Mouse (Mus musculus) frontal cortex, postnatal 25 days (tissue): ENCODE results near the gene Mical3.

Source experiments
- DNase-seq, 2 experiments: peaks; one replicate each; pipeline ENCODE4 v3.0.0; 2022; ENCODE audit warnings: low spot score in 2 of 2

Mical3 gene

DNA sequence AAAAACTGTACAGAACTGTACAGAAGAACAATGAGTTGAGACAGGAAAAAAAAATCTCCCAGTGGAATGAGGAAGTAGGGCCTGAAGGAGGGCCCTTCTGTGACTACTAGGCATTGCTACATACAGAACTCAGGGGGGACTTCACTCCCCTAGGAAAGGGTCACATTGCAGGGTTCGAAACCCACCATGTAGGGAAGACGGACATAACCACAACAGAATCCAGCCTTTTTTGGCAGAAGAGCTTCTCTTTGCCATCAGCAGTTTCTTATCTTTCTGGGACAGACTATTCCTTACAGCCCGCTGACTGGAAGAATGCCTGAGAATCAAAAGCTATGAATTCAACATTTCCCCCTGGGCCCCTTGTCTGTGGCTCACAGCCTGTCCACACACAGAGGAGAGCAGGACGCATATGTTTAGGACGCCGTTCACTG is 46.7 kb downstream of the Mical3 start:
- no peak for DNase-seq

DNA sequence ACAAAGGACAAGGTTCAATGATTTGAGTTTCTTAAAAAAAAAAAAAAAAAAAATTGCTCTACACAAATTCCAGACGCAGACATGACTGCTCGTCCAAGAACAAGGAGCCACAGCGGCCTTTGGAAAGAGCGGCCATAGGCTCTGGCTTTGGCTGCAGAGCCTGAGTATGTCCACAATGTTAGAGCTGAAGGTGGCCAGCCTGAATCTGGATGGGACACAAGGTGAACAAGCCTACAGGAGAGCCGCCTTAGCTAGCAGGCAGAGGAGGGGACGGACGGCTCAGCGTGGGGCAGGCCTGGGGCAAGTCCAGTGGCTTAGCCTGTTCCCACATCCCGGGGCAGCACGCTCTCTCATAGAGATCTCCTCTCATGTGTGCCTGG is 48.7 kb downstream of the Mical3 start:
- DNase-seq = no peak

DNA sequence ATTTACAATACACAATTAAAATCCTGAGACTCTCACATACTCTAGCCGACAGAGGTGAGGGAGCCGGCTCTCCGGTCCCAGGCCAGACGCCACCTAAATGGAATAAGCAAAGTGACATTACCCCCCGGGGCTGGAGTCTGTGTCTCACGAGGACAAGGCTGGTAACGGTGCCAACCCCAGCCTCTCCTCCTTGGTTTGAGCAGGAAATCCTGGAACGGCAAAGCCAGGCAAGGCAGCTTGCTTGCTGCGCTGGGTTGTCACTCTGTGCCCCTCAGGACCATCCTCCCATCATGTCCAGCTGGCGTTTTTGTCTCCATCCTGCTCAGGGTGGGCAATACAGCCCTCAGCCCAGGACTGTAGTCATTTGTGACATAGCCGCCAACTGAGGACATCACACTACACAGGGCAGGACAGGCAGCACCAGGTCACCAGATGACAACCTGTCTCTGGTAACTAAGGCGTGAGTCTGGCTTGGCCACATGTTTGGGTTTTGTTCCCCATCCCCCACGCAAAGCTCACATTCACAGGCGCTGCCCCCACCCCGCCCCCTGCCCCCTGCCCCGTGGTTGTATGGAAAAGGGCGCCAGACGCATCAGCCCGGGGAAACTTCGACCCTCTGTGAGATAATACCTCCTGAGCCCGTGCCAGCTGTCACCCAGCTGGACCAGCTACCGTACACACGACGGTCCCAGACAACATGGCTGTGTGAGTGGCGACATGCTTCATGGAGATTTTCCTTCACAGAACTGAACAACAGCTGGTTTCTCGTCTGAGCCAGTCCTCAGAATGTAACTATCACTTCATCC is 49.3 kb downstream of the Mical3 start:
- no peak for DNase-seq

DNA sequence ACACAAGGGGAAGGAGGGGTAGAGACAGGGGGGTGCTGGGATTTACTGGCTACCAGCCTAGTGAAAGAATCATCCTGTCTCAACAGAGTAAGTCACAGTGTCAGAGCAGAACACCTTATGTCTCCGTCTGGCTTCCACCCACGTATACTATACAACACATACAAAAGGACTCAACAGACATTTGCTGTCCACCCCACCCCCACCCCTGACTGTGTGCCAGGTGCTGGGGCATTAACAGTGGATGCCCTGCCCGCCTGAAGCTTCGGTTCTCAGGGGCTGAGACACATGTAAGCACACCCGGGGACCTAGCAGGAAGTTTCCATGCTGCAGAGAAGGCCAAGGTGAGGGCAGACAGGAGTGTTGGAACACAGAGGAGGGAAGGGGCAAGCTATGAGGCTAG is 52.6 kb downstream of the Mical3 start:
- DNase-seq = no peak

DNA sequence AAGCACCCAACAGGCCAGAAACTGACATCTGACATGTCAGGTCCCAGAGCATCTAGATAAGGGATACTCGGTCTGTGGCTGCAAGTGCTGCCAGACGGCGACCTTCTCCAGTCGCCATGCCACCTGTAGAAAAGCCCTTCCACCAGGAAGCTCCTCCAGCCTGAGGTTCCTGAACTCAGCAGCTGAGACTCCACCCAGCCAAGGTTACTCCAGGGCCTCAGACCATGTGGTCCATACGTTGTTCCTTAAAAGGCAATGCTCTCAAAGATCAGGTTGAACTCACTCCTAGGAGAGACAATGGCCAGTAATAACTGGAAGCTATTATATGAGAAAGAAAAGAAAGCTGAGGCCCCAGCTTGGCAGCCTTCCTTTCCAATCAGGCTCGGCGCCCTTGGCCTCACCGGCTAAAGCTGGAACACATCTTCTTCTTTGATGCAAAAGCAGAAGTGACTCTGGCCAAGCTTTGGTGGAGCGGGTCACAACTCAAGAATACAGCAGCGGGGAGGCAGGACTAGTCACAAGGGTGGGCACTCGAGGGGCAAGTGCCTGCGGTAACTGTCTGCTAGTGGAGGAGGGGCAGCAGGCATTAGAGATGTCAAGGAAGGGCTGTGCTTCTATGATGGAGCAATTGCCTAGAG is 53.8 kb downstream of the Mical3 start:
- no peak for DNase-seq

DNA sequence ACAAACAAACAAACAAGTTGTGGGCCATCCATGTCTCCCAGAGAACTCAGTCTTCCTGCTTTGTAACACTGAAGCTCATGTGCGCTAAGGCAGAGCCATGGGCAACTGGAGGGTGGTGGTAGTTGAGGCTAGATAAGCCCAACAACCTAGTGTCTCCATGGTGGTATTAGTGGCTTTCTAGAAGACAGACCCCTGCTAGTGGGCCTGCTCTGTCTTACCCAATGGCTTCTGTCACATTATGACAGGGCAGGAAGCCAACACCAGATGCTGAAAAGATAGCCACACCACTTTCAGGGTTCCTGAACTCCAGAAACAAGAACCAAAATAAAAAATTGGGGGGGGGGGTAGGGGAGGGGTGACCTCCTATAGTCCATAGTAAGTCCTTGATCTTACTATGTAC is 55.0 kb downstream of the Mical3 start:
- DNase-seq = no peak

DNA sequence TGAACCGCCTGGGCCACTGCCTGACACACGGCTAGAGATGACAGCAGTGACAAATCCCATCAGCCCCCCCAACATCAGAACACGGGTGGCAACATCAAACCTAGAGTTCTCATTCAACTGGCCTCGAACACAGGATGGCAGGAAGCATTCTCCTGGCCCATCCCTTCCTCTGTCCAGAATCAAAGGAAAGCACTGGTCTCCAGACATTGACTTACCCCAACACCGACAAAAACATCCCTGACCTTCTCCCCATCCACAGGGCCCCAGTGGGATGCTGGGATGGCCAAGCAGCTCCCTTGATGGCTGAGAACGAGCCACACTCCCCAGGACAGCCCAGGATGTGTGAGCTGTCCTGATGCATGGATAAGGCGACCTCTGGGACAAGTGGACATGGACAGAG is 57.5 kb downstream of the Mical3 start:
- no peak for DNase-seq

DNA sequence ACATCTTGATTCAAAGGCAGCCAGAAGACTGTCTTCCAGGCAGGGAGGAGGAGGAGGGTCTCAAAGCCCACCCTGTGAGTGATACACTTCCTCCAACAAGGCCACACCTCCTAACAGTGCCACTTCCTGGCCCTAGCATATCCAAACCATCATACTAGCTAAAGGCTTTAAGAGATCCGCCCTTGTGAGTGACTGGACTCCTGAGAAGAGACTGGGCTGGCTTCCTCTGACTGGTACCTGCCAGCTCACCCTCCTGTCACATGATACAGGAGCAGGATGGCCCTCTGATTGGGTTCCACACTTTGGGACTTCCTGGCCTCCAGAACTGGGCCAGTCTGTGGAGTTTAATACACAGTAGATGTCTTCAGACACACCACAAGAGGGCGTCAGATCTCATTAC is 58.2 kb downstream of the Mical3 start:
- no peak for DNase-seq

DNA sequence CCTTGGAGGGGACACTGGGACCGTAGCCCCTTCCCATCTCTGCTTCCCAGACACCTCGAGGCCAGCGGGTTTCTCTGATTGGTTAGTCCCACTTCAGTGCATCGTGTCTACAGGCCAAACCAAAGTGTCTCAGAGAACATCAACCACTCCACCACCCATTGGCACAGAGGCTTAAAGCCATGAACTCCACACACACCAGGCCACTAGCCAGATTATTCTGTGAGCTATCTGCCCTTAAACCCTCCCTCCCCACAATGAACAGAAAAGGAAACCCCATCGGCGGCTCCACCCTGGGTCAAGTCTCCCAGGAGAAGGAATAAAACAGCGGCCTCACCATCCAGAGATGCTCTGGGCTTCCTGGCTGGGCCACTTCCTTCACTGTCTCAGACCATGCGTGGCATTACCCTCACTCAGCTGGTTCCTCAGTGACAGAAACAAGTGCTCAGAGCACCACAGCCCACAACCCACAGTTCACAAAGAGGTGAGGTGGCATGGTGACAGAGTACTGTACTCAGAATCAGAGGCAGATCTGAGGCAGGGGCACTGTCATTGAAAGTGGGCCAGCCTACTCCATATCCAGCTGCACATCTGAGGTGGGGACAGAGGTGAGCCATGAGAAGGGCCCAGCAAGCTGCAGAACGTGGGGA is 60.1 kb downstream of the Mical3 start:
- DNase-seq = no peak

DNA sequence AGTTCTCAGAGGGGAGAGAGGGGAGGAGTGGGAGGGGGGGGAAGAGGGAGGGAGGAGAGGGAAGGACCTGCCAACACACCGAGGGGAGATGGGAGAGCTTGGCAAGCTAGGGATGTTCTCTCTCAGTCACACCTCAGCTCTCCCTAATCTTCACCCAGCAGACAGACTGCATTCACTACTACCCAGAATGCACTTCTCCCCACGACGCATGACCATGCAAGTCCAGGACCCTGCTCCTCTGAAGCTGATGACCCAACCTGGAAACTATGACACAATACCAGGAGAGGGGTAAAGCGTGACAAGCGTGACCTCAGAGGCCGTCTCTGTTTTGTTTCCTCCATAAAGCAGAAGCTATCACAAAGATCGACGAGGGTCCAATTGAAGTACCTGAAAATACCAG is 61.6 kb downstream of the Mical3 start:
- DNase-seq = no peak

DNA sequence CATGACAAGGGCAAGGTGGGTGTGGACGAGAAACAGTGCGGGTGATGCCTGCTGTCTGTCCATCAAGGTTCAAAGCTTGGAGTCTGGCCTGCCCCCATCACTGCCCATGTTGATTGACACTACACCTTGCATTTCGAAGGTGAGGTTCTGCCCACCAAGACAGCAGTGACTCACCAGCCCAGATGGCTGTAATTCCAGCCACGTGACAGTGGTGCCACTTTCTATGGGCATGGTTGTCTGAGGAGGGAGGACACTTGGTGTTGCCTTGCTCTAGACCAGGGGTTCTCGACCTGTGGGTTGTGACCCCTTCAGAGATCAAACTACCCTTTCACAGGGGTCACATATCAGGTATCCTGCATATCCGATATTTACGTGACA is 62.7 kb downstream of the Mical3 start:
- no peak for DNase-seq

DNA sequence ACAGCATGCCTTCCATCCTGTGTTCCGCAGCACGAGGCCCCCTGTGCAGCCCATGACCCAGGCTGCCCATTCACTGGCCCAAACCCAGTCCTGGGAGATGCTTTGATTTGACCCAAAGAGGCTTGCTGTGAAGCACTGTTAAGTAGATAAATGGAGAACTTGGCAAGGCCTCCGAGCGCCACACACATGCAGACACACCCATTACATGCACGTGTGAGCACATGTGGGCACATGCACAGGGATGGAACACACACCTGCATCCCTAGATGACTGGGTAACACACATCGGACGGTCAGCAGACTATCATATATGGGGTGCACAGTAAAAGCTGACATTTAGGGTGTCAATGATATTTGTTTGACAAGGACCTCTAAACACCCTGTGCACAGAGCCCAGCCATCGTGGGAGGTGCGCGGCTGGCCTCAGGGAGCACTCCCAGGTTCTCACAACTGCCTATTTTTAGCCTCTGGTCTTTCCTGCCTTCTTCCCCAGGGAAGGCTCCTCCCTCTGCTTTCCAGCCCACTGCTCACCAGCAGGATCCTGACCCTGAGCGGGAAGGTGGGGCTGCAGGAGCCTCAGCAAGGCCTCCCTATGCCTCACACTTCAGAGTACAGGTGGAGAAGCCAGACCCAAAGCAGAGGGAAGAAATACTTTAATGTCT is 63.2 kb downstream of the Mical3 start:
- DNase-seq = no peak

DNA sequence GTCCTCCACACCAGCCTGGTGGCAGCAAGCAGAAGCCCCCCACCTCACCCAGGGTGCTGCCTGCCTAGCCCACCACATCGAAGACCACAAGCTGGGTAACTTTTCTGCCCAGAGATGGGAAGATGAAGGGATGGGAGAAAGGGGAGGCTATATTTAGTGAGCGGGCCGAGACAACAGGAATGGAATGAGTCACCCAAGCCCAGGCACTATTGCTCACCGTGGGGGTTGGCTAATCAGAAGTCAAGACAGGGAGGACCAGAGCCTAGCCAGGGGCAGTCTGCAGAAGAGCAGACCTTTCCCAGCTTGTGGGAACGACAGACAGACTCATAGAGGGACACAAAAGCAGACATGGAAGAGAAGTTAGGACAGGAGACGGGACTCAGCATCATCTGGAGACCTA is 64.0 kb downstream of the Mical3 start:
- DNase-seq = no peak

DNA sequence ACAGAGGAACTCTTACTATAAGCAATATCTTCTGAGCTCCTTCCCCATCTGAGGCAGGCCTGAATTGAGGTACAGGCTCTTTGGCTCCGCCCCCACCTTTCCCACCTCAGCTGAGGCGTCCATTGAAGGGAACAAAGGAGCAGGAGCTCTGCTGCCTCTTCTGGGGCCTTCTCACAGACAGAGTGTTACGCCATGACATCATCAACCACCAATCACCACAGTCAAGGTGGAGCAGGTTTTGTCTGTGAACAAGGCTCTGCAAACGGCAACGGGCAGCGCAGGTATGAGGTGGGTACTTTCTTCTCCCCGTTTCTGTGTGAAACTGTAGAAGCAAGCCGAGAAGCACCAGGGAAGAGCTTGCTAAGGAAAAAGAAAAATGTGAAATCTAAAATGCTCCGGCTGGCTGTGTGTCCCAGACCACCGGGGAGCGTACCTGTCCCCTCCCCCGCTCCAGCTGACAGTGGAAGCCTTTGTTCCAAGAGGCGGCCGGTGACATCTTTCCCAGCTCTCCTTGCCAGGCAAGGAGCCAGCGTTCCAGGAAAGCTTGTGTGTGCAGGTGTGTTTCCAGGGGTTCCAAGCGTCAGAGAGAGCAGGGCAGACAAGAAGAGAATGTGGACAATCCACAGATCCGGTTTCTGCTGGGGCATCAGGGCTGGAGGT is 66.3 kb downstream of the Mical3 start:
- no peak for DNase-seq

DNA sequence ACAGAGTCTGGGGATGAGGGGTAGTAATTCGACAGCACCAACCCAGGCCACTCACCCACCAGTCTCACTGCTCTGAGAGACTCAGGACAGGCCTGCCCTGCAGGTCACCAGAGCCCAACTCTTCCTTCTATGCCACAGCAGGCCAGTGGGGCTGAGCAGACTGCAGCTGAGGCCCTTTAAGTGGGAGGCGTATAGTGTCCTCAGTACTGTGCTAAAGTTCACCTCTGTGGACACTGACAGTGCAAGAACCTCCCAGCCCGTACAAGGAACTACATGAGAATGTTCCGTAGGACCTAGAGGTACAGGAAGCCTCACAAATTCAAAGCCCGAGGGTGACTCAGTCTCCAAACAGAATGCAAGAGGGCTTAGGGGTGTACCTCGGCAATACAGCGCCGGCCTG is 67.0 kb downstream of the Mical3 start:
- DNase-seq = no peak

DNA sequence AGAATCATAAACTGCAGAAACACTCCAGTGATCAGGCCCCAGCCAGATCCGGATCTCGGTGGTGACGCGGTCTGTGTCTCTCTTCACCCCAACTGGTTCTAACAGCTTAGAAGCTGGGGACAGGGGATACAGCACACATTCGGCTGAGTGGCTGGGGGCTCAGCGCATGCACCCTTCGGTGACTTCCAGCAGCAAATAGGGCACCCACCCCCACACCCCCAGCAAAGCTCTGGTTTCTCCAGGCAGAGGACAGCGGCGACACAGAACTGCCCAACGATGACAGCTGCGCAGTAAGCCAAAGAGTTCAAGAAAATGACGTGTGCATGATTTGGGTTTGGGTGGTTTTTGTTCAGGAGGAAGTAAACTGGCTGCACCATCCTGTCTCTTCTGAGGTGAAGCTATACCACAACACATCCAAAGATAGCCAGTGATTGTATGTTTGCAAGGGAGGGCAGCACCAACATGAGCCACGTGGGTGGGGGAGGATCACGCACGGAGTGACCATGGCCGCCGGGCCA is 67.8 kb downstream of the Mical3 start:
- no peak for DNase-seq

DNA sequence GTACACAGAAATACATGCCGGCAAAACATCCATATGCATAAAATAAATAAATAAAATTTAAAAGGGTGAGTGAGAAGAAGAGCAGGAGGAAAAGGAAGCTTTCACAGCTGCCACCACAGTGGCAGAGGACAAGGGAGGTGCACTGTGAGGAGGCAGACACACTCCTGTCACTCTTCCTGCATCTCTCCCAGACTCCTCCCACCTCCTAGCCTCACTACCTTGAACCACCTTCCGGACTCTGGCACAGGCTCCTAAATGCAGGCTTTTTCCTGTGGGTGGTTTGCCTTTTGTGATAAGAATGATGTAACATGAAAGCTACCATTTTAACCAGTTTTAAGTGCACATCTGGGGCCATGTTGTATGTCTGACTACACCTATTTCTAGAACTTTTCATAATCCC is 72.8 kb downstream of the Mical3 start:
- no peak for DNase-seq

DNA sequence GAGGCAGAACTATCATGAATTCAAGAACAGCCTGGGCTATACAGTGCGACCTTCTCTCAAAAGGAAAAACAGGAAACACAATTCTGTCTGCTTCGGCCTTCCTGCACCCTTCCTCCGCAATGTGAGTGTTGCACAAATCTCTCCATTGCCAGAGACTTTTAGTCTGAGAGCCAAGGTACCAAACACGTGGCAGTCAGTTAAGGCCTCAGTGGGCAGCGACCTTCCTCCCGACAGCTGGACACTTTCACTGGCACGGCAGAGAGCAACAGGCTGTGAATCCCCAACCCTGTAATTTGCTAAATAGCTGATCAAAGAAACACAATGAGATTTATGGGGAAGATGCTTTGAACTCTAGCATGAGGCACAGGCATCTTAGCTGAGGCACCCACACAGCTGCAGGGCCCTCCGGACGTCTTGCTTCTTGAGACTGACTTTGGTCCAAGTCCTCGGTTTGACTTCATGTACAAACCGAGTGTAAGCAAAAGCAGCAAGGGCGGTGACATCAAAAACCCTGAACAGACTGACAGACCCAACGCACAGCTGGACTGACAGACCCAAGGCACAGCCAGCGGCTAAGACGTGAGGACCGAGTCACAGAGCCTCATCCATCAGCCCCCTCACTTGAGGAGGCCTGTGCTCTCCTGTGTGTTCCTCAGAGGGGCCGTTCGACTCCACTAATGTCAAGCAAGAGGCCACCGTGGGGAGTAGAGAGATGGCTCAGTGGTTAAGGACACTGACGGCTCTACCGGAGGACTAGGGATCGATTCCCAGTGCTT is 73.4 kb downstream of the Mical3 start:
- DNase-seq = no peak

DNA sequence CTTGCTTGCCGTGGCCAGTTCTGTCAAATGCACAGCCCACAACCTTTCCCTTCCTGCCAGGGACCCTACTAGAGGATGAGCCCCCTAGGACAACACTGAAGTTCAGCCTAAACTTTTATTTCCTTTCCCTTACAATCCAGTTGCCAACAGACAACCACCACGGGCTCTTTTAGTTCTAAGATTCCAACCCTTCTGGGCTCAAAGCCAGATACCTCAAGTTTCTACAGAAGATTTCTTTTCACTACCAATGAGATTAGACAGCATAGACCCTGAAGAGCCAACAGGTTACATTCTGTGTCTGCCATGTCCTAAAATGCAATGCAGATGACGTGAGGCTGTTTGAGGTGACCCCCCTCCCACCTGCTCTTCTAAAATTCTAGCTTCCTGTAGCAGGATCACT is 75.3 kb downstream of the Mical3 start:
- DNase-seq = no peak

DNA sequence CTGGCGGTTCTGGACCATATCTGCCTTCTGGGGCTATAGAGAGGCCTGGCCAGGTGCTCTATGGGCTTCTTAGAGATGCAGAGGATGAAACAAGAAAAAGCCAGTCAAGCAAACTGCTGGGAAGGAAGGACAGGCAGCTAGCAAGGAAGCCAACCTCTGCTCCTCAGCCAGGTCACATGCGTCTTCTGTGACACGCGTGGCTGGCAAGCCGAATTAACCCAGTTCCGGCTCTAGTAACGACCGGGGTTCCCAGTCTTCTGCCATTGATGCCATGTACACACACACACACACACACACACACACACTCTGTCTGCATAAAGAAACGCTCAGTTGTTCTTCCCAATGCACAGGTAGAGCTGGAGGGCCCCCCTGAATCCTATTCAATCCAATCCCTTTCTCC is 75.9 kb downstream of the Mical3 start:
- DNase-seq = no peak

DNA sequence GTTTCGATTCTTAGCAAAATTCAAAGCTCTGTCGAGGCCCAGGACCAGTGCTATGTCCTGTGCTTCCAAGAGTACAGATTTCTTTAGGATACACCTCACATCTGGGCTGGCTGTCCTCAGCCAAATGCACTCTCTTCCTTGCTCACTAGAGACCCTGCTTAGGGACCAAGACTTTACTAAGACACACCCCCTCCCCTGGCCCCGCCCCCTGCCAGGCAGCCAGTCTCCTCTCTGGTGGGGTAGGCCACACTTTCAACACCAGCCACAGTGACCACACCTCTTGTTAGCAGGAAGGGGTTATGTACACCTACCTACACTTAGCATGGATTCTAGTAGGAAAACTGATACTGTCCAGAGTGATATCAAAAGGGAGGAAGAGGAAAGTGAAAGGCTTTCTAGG is 76.5 kb downstream of the Mical3 start:
- no peak for DNase-seq
